Mouse (Mus musculus) lung, embryonic 16.5 days (tissue): ENCODE measurements at regions not wholly inside any gene's neighbourhood (a gene's known extent, or its start where the extent isn't known, plus 50 kb on each side); places are given as distances from the start of the nearest gene placed in this dataset.

Experiments
- ATAC-seq: fragments of 200-750 bp; cut with Nextera tagmentation; 2 replicates; pipeline ENCODE4 v1.8.0; 2017; ENCODE audit warnings: low read depth, mild to moderate bottlenecking, moderate library complexity
- H3K27ac ChIP-seq: fragments of 300-500 bp; sonication (generic); 2 replicates; pipeline ENCODE4 v1.5.1; 2014; ENCODE audit warnings: mild to moderate bottlenecking, control low read depth, low read length
- H3K27me3 ChIP-seq: fragments of 300-500 bp; sonication (generic); 2 replicates; pipeline ENCODE4 v1.6.1; 2014; ENCODE audit warnings: low read depth, low read length, mixed read lengths; ENCODE audit not compliant: control insufficient read depth, insufficient read depth
- H3K36me3 ChIP-seq: fragments of 300-500 bp; sonication (generic); 2 replicates; pipeline ENCODE4 v1.6.1; 2014; ENCODE audit warnings: low read length; ENCODE audit not compliant: control insufficient read depth, insufficient read depth
- H3K4me1 ChIP-seq: fragments of 300-500 bp; sonication (generic); replicated peaks from 2 replicates; pipeline ENCODE4 v1.6.1; 2014; ENCODE audit warnings: low read length, mixed read lengths; ENCODE audit not compliant: control insufficient read depth, insufficient read depth
- H3K4me2 ChIP-seq: fragments of 300-500 bp; sonication (generic); 2 replicates; pipeline ENCODE4 v1.6.1; 2014; ENCODE audit warnings: low read depth, low read length, control low read depth
- H3K4me3 ChIP-seq: fragments of 300-500 bp; sonication (generic); 2 replicates; pipeline ENCODE4 v1.5.1; 2014; ENCODE audit warnings: mild to moderate bottlenecking, low read length, control low read depth
- H3K9ac ChIP-seq: fragments of 300-500 bp; sonication (generic); 2 replicates; pipeline ENCODE4 v1.6.1; 2014; ENCODE audit warnings: low read length, control low read depth
- H3K9me3 ChIP-seq: fragments of 300-500 bp; sonication (generic); 2 replicates; pipeline ENCODE4 v1.6.1; 2016; ENCODE audit warnings: low read length; ENCODE audit not compliant: control insufficient read depth
- WGBS: fragments of 180-500 bp; shearing (Covaris S2); extraction: QIAGEN DNeasy Blood & Tissue Kit; methylation state at CpG from one replicate; pipeline ENCODE4 v1.1.7; 2014; 5-methylcytosine and 5-hydroxymethylcytosine counted together

- no peaks in the 10 kb centered on the region for H3K36me3 ChIP-seq
- H3K4me3 ChIP-seq = no peak overlapping the region
- H3K4me1 ChIP-seq = no peaks in the 10 kb centered on the region
- no peak overlapping the region for H3K4me2 ChIP-seq
- H3K27me3 ChIP-seq = no peaks in the 10 kb centered on the region
- H3K27ac ChIP-seq = no peak overlapping the region
- ATAC-seq = no peak
- WGBS = 89% methylated on average over 4 of the region's 4 CpGs
- H3K9me3 ChIP-seq = no peaks in the 10 kb centered on the region
- no peak overlapping the region for H3K9ac ChIP-seq
These were observed 101.6 kb upstream of the Cachd1 start for GRCm38 (mm10) chr4:100674916-100675315.

- no peaks in the 10 kb centered on the region for H3K9me3 ChIP-seq
- H3K4me1 ChIP-seq = no peaks in the 10 kb centered on the region
- no peaks in the 10 kb centered on the region for H3K36me3 ChIP-seq
- no peak overlapping the region for H3K27ac ChIP-seq
- no peak overlapping the region for H3K9ac ChIP-seq
- no peaks in the 10 kb centered on the region for H3K27me3 ChIP-seq
- H3K4me2 ChIP-seq = no peak overlapping the region
- ATAC-seq = no peak
- WGBS = 63% methylated on average over 7 of the region's 7 CpGs
- no peak overlapping the region for H3K4me3 ChIP-seq
These were observed 92.7 kb upstream of the Cachd1 start for GRCm38 (mm10) chr4:100683757-100684156.

- Histone ChIP-seq H3K36me3 (no peaks in the 10 kb centered on the region), H3K27ac (no peak overlapping the region), H3K9ac (no peak overlapping the region), H3K27me3 (no peaks in the 10 kb centered on the region), H3K4me3 (no peak overlapping the region), H3K9me3 (no peaks in the 10 kb centered on the region), H3K4me2 (no peak overlapping the region), H3K4me1 (no peaks in the 10 kb centered on the region)
- 65% methylated on average over 5 of the region's 5 CpGs for WGBS
- ATAC-seq = no peak
These were observed 76.5 kb upstream of the Cachd1 start for GRCm38 (mm10) chr4:100700002-100700401.

- Histone ChIP-seq H3K9me3 (no peaks in the 10 kb centered on the region), H3K27me3 (no peaks in the 10 kb centered on the region), H3K4me3 (no peak overlapping the region), H3K4me2 (no peak overlapping the region), H3K36me3 (no peaks in the 10 kb centered on the region), H3K4me1 (no peaks in the 10 kb centered on the region), H3K27ac (no peak overlapping the region), H3K9ac (no peak overlapping the region)
- 58% methylated on average over 5 of the region's 5 CpGs for WGBS
- no peak for ATAC-seq
These were observed 76.1 kb upstream of the Cachd1 start for GRCm38 (mm10) chr4:100700418-100700817.

GRCm38 (mm10) chr4:100705960-100706359, 70.5 kb upstream of the Cachd1 start:
- H3K9ac ChIP-seq = no peak overlapping the region
- H3K27me3 ChIP-seq = no peaks in the 10 kb centered on the region
- H3K4me1 ChIP-seq = no peaks in the 10 kb centered on the region
- H3K27ac ChIP-seq = no peak overlapping the region
- no peak overlapping the region for H3K4me2 ChIP-seq
- no peaks in the 10 kb centered on the region for H3K9me3 ChIP-seq
- no peak overlapping the region for H3K4me3 ChIP-seq
- no peak for ATAC-seq
- 28% methylated on average over 6 of the region's 6 CpGs for WGBS
- H3K36me3 ChIP-seq = no peaks in the 10 kb centered on the region

GRCm38 (mm10) chr4:100707125-100707524, 69.3 kb upstream of the Cachd1 start:
- Histone ChIP-seq H3K9ac (0 out of 2 replicates have a peak overlapping the region, but pooled peaks have one; percentile 10), H3K9me3 (no peaks in the 10 kb centered on the region), H3K4me1 (no peaks in the 10 kb centered on the region), H3K27ac (peak overlapping the region; percentile 36), H3K4me2 (peak overlapping the region; percentile 21; the same call in 1 of the 2 replicates), H3K36me3 (no peaks in the 10 kb centered on the region), H3K27me3 (no peaks in the 10 kb centered on the region), H3K4me3 (no peak overlapping the region)
- ATAC-seq = peak; percentile 61
- 51% methylated on average over 6 of the region's 6 CpGs for WGBS

- Histone ChIP-seq H3K4me3 (no peak overlapping the region), H3K27me3 (no peaks in the 10 kb centered on the region), H3K9me3 (no peaks in the 10 kb centered on the region), H3K36me3 (no peaks in the 10 kb centered on the region), H3K9ac (no peak overlapping the region), H3K27ac (no peak overlapping the region), H3K4me1 (no peaks in the 10 kb centered on the region), H3K4me2 (no peak overlapping the region)
- no peak for ATAC-seq
- 86% methylated on average over 5 of the region's 5 CpGs for WGBS
These were observed 68.2 kb upstream of the Cachd1 start for GRCm38 (mm10) chr4:100708247-100708646.

GRCm38 (mm10) chr4:100714240-100714639, 62.2 kb upstream of the Cachd1 start:
- Histone ChIP-seq H3K9me3 (no peaks in the 10 kb centered on the region), H3K4me2 (no peak overlapping the region), H3K4me1 (no peaks in the 10 kb centered on the region), H3K9ac (no peak overlapping the region), H3K27me3 (no peaks in the 10 kb centered on the region), H3K36me3 (no peaks in the 10 kb centered on the region), H3K4me3 (no peak overlapping the region), H3K27ac (no peak overlapping the region)
- peak; percentile 84 for ATAC-seq

- Histone ChIP-seq H3K4me3 (no peak overlapping the region), H3K9ac (no peak overlapping the region), H3K27ac (no peak overlapping the region), H3K27me3 (no peaks in the 10 kb centered on the region), H3K36me3 (no peaks in the 10 kb centered on the region), H3K9me3 (no peaks in the 10 kb centered on the region), H3K4me1 (no peaks in the 10 kb centered on the region), H3K4me2 (no peak overlapping the region)
- 80% methylated on average over 9 of the region's 9 CpGs for WGBS
- no peak for ATAC-seq
These were observed 58.9 kb upstream of the Cachd1 start for GRCm38 (mm10) chr4:100717601-100718000.

GRCm38 (mm10) chr4:100722532-100722931, 53.9 kb upstream of the Cachd1 start:
- Histone ChIP-seq H3K9ac (no peak overlapping the region), H3K4me1 (no peaks in the 10 kb centered on the region), H3K4me2 (no peak overlapping the region), H3K9me3 (no peaks in the 10 kb centered on the region), H3K27ac (no peak overlapping the region), H3K27me3 (no peaks in the 10 kb centered on the region), H3K36me3 (no peaks in the 10 kb centered on the region), H3K4me3 (no peak overlapping the region)
- WGBS = 19% methylated on average over 9 of the region's 9 CpGs
- ATAC-seq = no peak
